Mouse (Mus musculus) neural tube, embryonic 11.5 days (tissue): ENCODE data around the gene Clec3a. TPM values are rescaled to one million over a fixed set of nuclear protein-coding genes. Genes with fewer than 3 reads are reported as not detected.

Experiments used
- ATAC-seq: fragments of 200-750 bp; cut with Nextera tagmentation; 2 replicates; pipeline ENCODE4 v1.8.0; 2017; ENCODE audit warnings: moderate number of reproducible peaks, mild to moderate bottlenecking, moderate TSS enrichment, moderate library complexity; ENCODE audit not compliant: insufficient read depth, low FRiP score, low TSS enrichment
- DNase-seq: peaks from one replicate; pipeline ENCODE4 v3.0.0-alpha.2; 2015; ENCODE audit warnings: low spot score
- H3K27ac ChIP-seq: fragments of 300-500 bp; sonication (generic); 2 replicates; pipeline ENCODE4 v1.5.1; 2014; ENCODE audit warnings: low read depth, mild to moderate bottlenecking, low read length
- H3K27me3 ChIP-seq: fragments of 300-500 bp; sonication (generic); 2 replicates; pipeline ENCODE4 v1.6.1; 2014; ENCODE audit warnings: mild to moderate bottlenecking, low read length, mixed read lengths; ENCODE audit not compliant: control insufficient read depth, insufficient read depth
- H3K36me3 ChIP-seq: fragments of 300-500 bp; sonication (generic); 2 replicates; pipeline ENCODE4 v1.6.1; 2014; ENCODE audit warnings: mild to moderate bottlenecking, low read length, moderate library complexity, mixed read lengths; ENCODE audit not compliant: control insufficient read depth, insufficient read depth
- H3K4me1 ChIP-seq: fragments of 300-500 bp; sonication (generic); 2 replicates; pipeline ENCODE4 v1.6.1; 2014; ENCODE audit warnings: low read length, mixed read lengths; ENCODE audit not compliant: control insufficient read depth, insufficient read depth
- H3K4me2 ChIP-seq: fragments of 300-500 bp; sonication (generic); 2 replicates; pipeline ENCODE4 v1.6.1; 2014; ENCODE audit warnings: low read depth, mild to moderate bottlenecking, moderate library complexity
- H3K4me3 ChIP-seq: fragments of 300-500 bp; sonication (generic); 2 replicates; pipeline ENCODE4 v1.5.1; 2014; ENCODE audit warnings: low read depth, low read length
- H3K9ac ChIP-seq: fragments of 300-500 bp; sonication (generic); 2 replicates; pipeline ENCODE4 v1.6.1; 2014; ENCODE audit warnings: mild to moderate bottlenecking, low read length
- H3K9me3 ChIP-seq: fragments of 300-500 bp; sonication (generic); 2 replicates; pipeline ENCODE4 v1.6.1; 2016; ENCODE audit warnings: low read length; ENCODE audit not compliant: control insufficient read depth
- WGBS: fragments of 180-500 bp; shearing (Covaris S2); extraction: QIAGEN DNeasy Blood & Tissue Kit; methylation state at CpG from one replicate; pipeline ENCODE4 v1.1.7; 2014; 5-methylcytosine and 5-hydroxymethylcytosine counted together
- polyA plus RNA-seq: library from polyadenylated mRNA; unstranded; fragments of >200 nt; fragmentation: Nextera tagmentation; extraction: Ambion mirVana; gene quantifications from 2 replicates; pipeline ENCODE4 v1.2.1, GENCODE M21; 2014

The Clec3a gene
- polyA plus RNA-seq, 1 experiment from 2014 or later, result not detected

- H3K4me2 ChIP-seq, result no peak overlapping the region
- DNase-seq (no peak), ATAC-seq (no peak)
- no peaks in the 10 kb centered on the region for H3K27me3 ChIP-seq
- H3K9me3 ChIP-seq, result no peaks in the 10 kb centered on the region
- no peak overlapping the region for H3K27ac ChIP-seq
- WGBS, result 74% methylated on average over 21 of the region's 21 CpGs
- no peak overlapping the region for H3K9ac ChIP-seq
- no peaks in the 10 kb centered on the region for H3K36me3 ChIP-seq
- no peak overlapping the region for H3K4me3 ChIP-seq
- no peaks in the 10 kb centered on the region for H3K4me1 ChIP-seq
Observed at GRCm38 (mm10) chr8:114468526-114469207, 50.8 kb downstream of the Clec3a start.

GRCm38 (mm10) chr8:114469208-114469590 lies 51.3 kb downstream of the Clec3a start:
- Histone ChIP-seq H3K27ac (no peak overlapping the region), H3K4me3 (no peak overlapping the region), H3K4me2 (no peak overlapping the region), H3K9ac (no peak overlapping the region), H3K9me3 (no peaks in the 10 kb centered on the region), H3K27me3 (no peaks in the 10 kb centered on the region), H3K36me3 (no peaks in the 10 kb centered on the region), H3K4me1 (no peaks in the 10 kb centered on the region)
- 91% methylated on average over 10 of the region's 10 CpGs for WGBS
- DNase-seq (no peak), ATAC-seq (no peak)

GRCm38 (mm10) chr8:114473546-114473945 lies 55.7 kb downstream of the Clec3a start:
- Histone ChIP-seq H3K4me3 (no peak overlapping the region), H3K27me3 (no peaks in the 10 kb centered on the region), H3K9ac (no peak overlapping the region), H3K4me2 (no peak overlapping the region), H3K9me3 (no peaks in the 10 kb centered on the region), H3K36me3 (no peaks in the 10 kb centered on the region), H3K27ac (no peak overlapping the region), H3K4me1 (no peaks in the 10 kb centered on the region)
- WGBS, result 90% methylated on average over 11 of the region's 11 CpGs
- ATAC-seq (no peak), DNase-seq (no peak)

Other genes with a start within 250 kb of the Clec3a start
- gene Vat1l, start 212.5 kb upstream of the Clec3a start, polyA plus RNA-seq, result 9.6 and 10.2 TPM in 2 replicates
- gene Wwox, start 21.6 kb downstream of the Clec3a start, polyA plus RNA-seq, result 11.0 and 12.2 TPM in 2 replicates